Mouse (Mus musculus) heart, embryonic 15.5 days (tissue): ENCODE results near the gene Rrp9. TPM values are rescaled to one million over a fixed set of nuclear protein-coding genes. Genes with fewer than 3 reads are reported as not detected.

Experiments
- ATAC-seq: fragments of 200-750 bp; cut with Nextera tagmentation; replicated peaks from 2 replicates; pipeline ENCODE4 v1.8.0; 2017; ENCODE audit warnings: low read depth, moderate TSS enrichment; ENCODE audit not compliant: insufficient number of reproducible peaks, insufficient read depth, low FRiP score
- H3K27ac ChIP-seq: fragments of 300-500 bp; sonication (generic); 2 replicates; pipeline ENCODE4 v1.5.1; 2015; ENCODE audit warnings: mild to moderate bottlenecking, inconsistent platforms
- H3K27me3 ChIP-seq: fragments of 300-500 bp; sonication (generic); 2 replicates; pipeline ENCODE4 v1.6.1; 2015; ENCODE audit warnings: inconsistent platforms
- H3K36me3 ChIP-seq: fragments of 300-500 bp; sonication (generic); 2 replicates; pipeline ENCODE4 v1.6.1; 2015; ENCODE audit warnings: mild to moderate bottlenecking, inconsistent platforms
- H3K4me1 ChIP-seq: fragments of 300-500 bp; sonication (generic); replicated peaks from 2 replicates; pipeline ENCODE4 v1.6.1; 2015; ENCODE audit warnings: inconsistent platforms
- H3K4me2 ChIP-seq: fragments of 300-500 bp; sonication (generic); 2 replicates; pipeline ENCODE4 v1.6.1; 2015; ENCODE audit warnings: inconsistent platforms, mild to moderate bottlenecking, moderate library complexity
- H3K4me3 ChIP-seq: fragments of 300-500 bp; sonication (generic); 2 replicates; pipeline ENCODE4 v1.5.1; 2015; ENCODE audit warnings: mild to moderate bottlenecking, inconsistent platforms
- H3K9ac ChIP-seq: fragments of 300-500 bp; sonication (generic); 2 replicates; pipeline ENCODE4 v1.6.1; 2015; ENCODE audit warnings: mild to moderate bottlenecking, inconsistent platforms
- H3K9me3 ChIP-seq: fragments of 300-500 bp; sonication (generic); replicated peaks from 2 replicates; pipeline ENCODE4 v1.6.1; 2016; ENCODE audit warnings: inconsistent platforms
- WGBS: fragments of 180-500 bp; shearing (Covaris S2); methylation state at CpG from one replicate; pipeline ENCODE4 v1.1.7; 2015; ENCODE audit warnings: mixed read lengths; 5-methylcytosine and 5-hydroxymethylcytosine counted together
- polyA plus RNA-seq: library from polyadenylated mRNA; unstranded; fragments of >200 nt; fragmentation: Nextera tagmentation; extraction: Ambion mirVana; gene quantifications from 2 replicates; pipeline ENCODE4 v1.2.1, GENCODE M21; 2015

Rrp9 gene
- polyA plus RNA-seq, 1 experiment from 2014 or later: 24.9 TPM

DNA sequence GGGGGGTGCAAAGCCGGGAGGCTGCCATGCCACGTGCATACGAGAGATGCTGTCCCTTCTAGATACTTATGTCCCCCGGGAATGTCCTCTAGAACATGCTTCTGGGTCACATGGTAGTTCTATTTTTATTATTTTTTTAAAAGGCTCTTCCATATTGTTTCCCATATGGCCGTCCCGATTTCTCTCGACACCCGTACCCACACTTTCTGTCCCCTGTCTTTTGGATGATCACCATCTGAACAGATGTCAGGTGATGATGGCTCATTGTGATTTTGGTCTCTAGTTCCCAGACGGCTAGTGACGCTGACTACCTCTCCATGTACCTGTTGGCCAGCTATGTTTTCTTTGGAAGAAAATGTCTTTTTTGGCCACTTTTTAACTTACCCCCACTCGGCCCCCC, 59.2 kb downstream of the Rrp9 start:
- Histone ChIP-seq H3K27me3 (no peaks in the 10 kb centered on the region), H3K9ac (no peak overlapping the region)
- 80% methylated on average over 11 of the region's 11 CpGs for WGBS

More for the DNA sequence above, 59.2 kb downstream of the Rrp9 start:
- no peaks in the 10 kb centered on the region for H3K36me3 ChIP-seq
- ATAC-seq: no peak
- H3K4me3 ChIP-seq: no peak overlapping the region
- H3K4me1 ChIP-seq: no peaks in the 10 kb centered on the region
- no peak overlapping the region for H3K27ac ChIP-seq
- H3K9me3 ChIP-seq: no peaks in the 10 kb centered on the region
- no peak overlapping the region for H3K4me2 ChIP-seq

Other genes with a start within 250 kb of the Rrp9 start
- gene Alas1, start 227.3 kb upstream of the Rrp9 start, polyA plus RNA-seq: 168 and 187 TPM in 2 replicates
- gene Poc1a, start 194.9 kb upstream of the Rrp9 start, polyA plus RNA-seq: 23.7 and 26.8 TPM in 2 replicates
- gene Dusp7, start 107.3 kb upstream of the Rrp9 start, polyA plus RNA-seq: 8.9 and 13.8 TPM in 2 replicates
- gene Rpl29, start 46.5 kb upstream of the Rrp9 start, polyA plus RNA-seq: 532 and 533 TPM in 2 replicates
- 25.1 and 28.6 TPM in 2 replicates for gene Acy1, start 37.6 kb upstream of the Rrp9 start, polyA plus RNA-seq
- gene Abhd14b, start 28.5 kb upstream of the Rrp9 start, polyA plus RNA-seq: 7.0 and 11.0 TPM in 2 replicates
- gene Abhd14a, start 28.3 kb upstream of the Rrp9 start, polyA plus RNA-seq: 50.5 and 54.2 TPM in 2 replicates
- gene Pcbp4, start 22.7 kb upstream of the Rrp9 start, polyA plus RNA-seq: 61.8 and 73.2 TPM in 2 replicates
- gene Gpr62, start 10.0 kb upstream of the Rrp9 start, polyA plus RNA-seq: 0.10 and 0.14 TPM in 2 replicates
- gene Parp3, start 986 bp downstream of the Rrp9 start, polyA plus RNA-seq: 1.9 and 4.7 TPM in 2 replicates
- not detected in 2 replicates for gene Iqcf1, start 24.0 kb downstream of the Rrp9 start, polyA plus RNA-seq
- not detected in 2 replicates for gene Iqcf5, start 38.6 kb downstream of the Rrp9 start, polyA plus RNA-seq
- not detected in 2 replicates for gene Iqcf3, start 85.7 kb downstream of the Rrp9 start, polyA plus RNA-seq
- gene Iqcf4, start 95.0 kb downstream of the Rrp9 start, polyA plus RNA-seq: not detected in 2 replicates
- gene Iqcf6, start 150.6 kb downstream of the Rrp9 start, polyA plus RNA-seq: not detected in 2 replicates
- gene Grm2, start 180.1 kb downstream of the Rrp9 start, polyA plus RNA-seq: not detected in 2 replicates
- 40.1 and 48.8 TPM in 2 replicates for gene Tex264, start 210.0 kb downstream of the Rrp9 start, polyA plus RNA-seq